Mouse (Mus musculus) thymus, postnatal 14 days (tissue): ENCODE data around the gene Wscd2.

Experiments
- DNase-seq: peaks from one replicate; pipeline ENCODE4 v3.0.0; 2021

Gene Wscd2

DNA sequence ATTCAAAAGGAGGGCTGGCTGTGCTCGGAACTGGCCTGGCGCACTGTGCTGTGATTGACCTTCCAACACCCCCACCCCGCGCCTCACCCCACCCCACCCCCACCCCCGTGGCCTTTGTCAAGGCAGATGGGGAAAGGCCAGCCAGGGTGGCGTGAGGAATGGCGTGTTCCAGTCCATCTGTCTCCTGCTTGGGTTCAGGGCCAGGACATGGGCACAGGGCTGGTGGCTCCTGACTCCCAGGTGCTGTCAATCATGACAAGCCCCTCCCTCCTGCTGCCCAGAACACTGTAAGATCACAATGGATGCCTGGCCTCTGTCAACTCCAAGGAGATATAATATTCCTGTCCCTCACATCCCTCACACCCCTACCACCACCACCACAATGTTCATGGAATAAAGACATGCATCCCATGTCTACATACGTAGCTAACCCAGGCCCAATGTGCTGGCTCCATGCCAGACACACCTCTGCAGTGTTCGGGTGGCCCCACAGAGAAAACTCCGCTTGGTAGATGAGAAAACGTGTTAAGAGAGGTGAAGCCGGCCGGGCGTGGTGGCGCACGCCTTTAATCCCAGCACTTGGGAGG, 130.1 kb downstream of the Wscd2 start:
- no peak for DNase-seq

DNA sequence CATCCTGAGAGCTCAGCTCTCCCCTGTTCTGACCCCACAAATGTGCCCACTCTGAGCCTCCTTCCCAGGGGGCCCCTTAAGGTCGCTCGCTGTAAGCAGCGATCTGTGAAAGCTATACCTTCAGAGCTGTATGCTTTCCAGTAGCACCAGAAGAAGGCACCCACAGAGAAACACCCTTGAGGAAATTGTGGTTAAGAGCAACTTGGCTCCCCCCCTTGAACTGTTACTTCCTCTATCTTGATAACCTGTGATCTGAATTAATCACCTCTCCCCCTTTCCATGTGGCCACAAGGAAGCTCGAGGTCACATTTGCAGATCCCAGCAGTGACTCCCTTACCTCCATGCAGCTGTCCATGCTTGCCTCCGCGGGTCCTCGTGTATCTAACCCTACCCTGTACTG, 130.9 kb downstream of the Wscd2 start:
- no peak for DNase-seq

DNA sequence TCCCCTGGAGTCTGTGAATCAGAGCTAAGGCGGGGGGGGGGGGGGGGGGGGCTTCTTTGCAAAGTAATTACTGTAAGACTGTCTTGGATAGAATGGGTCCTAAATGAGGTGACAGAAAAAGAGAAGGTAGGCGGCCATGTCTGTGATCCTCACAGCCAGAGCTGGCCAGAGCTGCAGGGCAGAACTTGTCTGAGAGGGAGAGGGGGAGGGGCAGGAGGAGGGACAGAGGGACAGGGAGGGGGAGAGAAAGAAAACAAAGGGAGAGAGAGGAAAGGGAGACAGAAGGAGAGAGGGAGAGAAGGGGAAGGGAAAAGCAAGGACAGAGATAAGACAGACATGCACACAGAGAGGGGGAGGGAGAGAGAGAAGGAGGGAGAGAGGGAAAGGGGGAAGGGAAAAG, 132.9 kb downstream of the Wscd2 start:
- DNase-seq: no peak

DNA sequence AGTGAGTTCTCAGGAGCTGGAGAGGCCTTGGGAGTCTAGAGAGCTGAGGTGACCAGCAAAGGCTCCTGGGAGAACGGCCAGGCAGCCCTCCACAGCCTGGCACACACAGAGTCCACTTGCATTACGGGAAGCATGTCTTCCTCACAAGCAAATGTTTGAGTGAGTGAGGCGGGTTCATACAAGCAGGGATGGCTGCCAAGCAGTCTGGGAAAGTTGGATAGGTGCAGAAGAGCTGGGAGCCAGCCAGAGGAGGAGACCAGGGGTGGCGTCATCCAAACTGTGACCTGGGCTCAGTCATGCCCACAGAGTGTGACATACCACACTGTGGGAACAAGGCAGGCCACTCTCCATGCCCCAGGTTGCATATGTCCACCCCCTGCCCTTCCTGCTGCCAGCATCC, 134.9 kb downstream of the Wscd2 start:
- DNase-seq: no peak

DNA sequence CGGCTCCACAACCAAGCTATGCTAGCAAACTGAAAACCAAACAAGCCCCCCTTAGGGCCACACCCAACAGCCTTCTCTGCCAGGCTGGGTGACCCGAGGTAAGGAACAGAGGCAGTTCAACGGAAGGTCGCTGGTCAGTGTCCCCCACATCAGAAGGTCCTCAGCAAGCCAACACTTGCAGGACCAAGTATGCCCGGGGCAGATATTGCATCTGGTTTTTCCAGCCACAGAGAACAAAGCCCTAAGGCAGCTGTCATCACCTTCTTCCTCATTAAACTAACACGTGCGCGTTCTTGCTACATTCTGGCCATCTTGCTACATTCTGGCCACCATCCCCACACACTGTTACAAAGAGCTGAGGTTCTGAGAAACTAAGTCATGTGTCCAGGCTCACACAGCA, 136.2 kb downstream of the Wscd2 start:
- DNase-seq: no peak

DNA sequence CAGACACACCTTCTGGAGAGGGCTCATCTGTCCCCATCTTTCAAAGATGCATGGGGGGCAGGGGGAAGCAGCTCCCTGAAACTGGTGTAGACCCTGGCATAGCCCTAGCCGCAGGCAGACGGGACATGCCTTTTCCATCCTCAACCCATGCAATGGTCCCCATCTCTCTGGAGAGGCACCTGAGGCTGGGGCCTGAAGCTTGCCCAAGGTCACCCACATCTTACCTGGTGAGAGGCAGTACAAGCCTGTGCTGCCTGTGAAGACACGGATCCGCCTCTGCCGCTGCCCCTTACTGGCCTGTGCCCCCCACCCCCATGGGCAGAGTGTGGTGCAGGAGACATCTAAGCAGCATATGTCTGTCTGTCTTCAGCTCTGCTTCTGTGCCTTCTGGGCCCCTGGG, 136.9 kb downstream of the Wscd2 start:
- DNase-seq: no peak

DNA sequence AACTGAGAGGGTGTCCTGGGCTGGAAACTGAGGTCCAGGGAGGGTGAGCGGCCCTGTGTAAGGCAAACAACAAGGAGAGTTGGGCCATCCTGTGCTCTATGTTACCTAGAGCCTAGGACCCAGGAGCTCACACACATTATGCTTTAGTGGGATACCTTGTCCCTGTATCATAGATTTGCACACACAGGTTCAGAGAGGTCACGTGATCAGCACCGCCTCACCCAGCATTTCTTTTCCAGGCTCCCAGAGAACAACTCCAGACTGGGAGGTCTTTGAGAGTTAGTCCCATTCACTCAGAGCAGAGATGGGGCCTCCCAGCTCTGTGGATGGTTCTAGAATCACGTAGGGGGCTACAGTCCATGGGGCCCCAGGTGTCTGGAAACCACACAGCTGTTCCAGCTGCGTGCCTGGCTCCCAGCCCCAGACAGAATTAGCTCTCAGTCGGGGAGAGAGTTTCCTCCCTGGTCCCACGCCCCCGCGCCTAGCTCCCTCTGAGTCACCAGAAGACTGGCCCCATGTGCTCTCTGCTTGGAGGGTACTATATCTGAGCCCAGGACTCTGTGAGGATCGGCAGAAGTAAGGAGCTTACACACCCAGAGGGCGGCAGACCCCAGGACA, 137.8 kb downstream of the Wscd2 start:
- no peak for DNase-seq

DNA sequence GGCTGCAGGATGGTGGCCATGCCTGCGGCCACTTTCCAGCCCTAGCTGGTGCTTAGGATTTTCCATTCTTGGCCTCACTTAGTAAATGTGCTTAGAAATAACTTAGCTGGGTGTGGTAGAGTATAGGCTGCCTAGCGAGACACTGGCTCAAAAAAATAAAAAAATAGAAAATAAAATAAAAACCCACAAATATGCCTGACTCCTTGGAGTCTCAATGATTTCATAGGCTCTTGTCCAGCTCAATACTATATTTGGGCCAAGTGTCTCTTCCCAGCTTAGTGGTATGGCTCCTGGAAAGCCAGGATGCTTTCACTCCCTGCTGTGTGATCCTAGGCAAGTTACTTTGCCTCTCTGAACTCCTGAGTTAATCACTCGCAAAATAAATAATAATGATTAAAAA, 139.1 kb downstream of the Wscd2 start:
- DNase-seq: no peak

DNA sequence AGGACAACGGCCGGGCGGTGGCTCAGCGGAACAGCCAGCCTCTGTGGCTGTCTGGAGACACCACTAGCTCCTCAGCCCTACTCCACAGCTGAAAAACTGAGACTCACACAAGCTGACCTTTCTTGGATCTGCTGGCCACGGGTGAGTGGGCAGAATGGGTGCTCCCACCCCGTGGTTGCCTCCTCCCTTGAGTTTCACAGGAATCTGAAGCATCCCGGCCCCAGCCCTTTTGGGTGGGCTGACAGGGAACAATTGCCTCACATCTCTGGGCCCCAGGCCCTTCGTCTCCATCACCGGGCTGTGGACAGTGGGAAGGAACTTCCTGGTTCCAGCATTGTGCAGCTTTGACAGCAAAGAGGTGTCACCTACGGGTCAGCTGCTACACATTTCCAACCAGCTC, 140.0 kb downstream of the Wscd2 start:
- no peak for DNase-seq

DNA sequence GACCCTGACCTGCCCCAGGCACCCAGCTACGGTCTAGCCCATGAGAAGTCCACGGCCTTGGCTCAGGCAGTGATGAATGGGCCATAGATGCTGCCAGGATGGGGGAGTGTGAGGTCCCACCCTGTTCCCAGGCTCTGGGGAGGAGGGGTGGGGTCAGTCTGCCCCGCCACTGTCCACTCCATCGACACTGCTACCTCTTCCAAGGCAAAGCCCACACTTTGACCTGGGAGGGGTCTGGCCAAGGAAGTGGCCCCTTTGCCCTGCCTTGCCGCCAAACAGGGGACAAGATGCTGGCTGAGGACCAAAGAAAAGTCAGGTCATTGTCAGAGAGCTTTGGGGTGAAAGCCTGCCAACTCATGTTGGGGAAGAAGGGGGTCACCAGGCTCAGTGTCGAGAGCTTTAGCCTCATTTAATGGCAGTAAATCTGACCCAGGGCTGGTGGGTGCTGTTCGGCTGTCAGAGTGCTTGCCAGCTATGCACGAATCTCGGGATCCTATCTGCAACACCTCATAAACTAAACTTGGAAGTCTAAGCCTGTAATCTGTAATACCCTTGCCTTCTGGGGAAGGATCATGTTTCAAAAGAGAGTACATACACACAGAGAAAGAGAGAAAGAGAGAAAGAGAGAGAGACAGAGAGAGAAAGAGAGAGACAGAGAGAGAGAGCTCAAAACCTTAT, 143.0 kb downstream of the Wscd2 start:
- no peak for DNase-seq

DNA sequence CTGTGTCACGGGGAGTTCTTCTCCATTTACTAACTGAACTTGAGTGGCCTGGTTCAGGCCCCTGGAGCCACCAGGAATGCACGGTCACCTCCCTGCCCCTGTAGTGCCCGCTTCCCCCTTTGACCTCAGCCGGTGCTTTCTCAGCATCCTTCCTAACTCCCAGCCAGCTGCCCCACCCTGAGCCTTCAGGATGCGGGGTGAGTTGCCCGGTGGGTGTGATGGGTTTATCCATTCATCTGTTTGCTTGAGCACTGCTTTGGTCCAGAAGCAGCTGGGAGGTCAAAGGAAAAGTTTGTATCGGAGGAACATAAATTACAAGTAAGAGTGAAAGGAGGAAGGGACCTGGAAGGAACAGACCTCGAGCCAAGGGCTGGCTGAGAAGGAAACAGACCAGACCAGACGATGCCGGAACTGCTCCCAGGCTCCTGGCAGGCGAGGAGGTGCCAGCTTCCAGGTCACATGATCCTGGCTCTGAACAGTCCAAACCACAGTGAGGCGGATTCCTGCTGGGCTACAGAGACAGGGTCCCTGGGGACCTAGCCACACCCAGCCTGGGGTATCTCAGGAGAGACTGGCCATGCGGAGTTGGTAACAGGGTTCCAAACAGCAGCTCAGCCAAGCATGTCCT, 144.0 kb downstream of the Wscd2 start:
- no peak for DNase-seq

DNA sequence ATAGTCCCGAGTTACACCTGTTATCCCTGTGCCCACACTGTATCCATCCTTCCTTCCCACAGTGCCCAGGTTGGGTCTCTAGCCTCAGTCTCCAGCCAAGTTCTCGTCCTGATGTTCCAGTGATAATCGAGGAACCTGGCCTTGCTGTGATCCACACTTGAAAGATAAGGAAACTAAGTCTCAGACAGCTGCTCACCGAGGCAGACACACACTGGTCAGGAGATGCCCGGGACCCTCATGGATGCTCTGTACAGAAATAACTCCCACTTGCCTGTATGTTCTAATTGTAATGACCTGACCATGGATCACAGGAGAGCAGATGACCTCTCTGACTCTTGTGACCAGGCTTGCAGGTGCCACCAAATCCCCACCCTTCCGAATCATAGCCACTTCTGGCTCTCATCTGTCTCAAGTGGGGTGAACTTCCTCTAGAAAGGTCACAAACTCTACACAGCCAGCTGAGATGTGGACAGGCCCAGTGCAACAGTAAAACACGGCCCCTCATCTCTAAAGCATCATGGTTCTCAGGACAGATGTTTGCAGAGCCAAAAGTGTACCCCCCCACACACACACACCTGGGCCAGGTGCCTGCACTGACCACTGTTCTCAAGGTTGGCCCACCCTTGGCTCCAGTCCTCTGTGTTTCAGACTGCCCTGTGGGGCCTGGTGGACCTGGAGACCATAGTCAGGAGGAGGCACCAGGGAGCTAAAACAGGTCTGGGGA, 144.9 kb downstream of the Wscd2 start:
- no peak for DNase-seq

DNA sequence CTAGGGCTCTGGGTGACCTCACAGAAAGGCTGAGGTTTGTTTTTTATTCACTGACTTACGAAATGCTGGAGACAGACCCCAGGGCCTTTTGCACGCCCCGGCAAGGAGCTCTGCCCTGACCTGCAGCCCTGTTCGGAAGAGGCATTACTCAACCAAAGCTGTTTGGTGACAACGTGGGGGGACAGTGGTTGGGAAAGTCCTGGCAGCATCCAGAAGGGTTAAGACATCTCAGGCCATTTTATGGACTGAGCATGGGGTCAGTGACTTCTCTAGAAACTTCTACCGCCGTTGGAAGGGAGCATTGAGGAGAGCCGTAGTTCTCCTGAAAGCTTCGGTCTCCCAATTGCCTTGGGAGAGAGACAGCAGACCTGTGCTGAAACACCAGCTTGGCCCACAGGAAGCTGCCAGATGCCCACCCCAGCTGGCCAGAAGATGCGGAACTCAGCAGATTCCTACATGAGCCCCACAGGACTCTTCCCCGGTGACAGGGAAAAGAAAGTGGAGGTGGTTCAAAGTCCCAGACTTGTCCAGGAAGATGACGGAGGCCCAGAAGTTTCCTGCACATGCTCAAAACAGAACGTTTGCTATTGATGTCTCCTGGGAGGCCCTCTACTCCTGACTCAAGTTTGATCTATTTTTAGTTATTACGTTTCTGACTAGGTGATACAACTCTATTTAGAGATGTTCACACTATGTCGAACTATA, 145.9 kb downstream of the Wscd2 start:
- DNase-seq: no peak

DNA sequence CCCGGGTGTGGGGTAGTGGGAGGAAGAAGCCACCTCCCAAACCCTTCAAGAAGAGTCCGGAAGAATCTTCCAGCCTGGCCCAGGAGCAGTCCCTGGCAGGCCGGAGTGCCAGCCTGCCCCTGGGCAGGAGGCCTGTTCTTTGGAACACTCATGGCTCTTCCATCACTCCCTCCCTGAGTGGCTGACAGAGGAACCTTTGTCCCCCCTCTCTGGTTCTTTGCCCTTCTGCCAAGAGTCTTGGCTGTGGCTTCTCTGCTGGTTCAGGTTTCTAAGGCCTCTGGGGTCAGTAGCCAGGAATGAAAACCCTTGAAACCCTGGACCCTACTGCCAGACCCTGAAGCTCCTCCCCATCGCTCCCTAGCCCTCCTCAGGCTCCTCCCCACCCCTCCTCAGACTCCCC, 147.5 kb downstream of the Wscd2 start:
- no peak for DNase-seq

DNA sequence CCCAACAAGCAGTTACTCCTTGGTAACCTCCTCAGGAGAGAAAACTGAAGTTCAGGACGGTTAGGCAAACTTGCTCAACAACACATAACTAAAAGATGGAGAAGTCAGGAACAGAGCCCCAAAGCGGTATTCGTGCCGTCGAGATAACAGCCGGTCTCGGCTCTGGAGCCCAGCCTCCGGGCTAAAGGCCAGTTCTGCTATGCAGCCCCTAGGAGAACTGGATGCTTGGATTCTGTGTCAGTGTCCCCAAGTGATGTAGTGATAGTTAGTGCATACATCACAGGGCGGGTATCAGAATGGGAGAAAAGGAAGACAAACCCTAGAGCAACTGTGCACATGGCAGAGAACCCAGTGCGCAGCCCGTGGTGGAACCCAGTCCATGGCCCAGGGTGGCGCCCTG, 147.9 kb downstream of the Wscd2 start:
- no peak for DNase-seq

DNA sequence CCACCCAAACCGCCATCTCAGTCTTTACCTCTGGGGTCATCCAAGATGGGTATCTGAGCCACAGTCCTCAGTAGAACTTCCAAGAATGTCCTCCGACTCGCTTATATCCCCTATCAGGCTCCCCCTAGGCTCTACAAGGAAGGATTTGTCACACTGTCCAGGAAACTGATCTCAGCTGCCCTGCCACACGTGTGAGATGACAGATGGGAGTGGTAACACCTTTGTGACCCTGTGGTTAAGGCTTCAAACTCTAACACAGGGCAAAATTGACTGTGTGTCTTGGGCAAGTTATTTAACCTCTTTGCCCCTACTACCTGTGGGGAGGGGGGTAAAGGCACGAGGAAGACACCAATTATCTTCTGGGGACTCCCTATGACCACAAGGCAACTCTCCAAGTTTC, 149.0 kb downstream of the Wscd2 start:
- no peak for DNase-seq
